Mouse (Mus musculus): ENCODE measurements around the gene Gm20388.

DNA sequence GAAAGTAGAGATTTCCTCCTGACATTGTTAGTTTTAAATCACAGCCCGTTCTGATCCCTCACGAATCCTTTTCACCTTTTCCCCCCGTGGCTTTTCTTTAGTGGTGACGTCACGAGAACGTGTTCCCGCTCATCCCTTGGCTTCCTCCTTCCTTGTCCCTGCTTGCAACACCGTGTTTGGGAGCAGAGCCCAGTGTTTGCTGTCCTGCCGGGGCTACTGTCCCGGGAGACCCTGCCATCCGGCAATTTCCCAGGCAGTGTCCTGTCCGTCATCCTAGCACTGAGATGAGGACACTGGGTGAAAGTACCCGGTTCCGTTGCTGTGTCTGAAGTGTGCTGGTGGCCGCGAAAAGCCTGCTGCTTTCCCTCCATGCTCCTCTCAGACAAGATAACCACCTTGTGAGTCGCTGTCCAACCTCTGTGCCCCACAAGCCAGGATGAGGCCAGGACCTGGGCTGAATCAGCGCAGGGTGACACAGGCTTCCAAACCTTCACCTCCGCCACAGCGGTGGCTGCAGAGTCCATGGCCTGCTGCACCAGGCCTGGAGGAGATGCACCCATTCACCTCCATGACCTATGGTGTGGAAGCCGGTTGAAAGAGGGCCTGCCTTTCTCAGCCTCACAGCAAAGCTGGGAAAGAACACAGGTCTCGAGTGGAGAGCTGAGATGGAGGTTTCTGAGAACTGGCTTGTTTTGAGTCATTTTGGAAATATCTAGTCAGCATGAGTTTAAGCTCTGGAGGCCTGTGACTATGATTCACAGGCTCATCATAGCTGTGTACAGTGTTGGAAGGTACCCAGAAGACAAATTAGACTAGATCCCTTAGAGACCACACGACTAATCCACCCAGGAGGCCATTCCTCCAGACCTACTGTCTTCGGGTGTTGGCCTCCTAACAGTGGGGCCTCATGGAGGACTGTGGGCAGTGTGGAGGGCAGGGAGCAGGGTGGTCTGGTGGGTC lies 4367.6 kb downstream of the Gm20388 start:
- TF ChIP-seq POLR2AphosphoS5 (IDR thresholded peaks at IDR 0.05; ENCODE audit: insufficient replicate concordance, low read depth, low read length) (no peak), CTCF (IDR thresholded peaks at IDR 0.05; ENCODE audit: low read depth, low read length) (no peak)

All from G1E (cell line).